Mouse (Mus musculus) liver, embryonic 14.5 days (tissue): ENCODE measurements around the gene Ptpn14. TPM values are rescaled to one million over a fixed set of nuclear protein-coding genes. Genes with fewer than 3 reads are reported as not detected.

Experiments
- ATAC-seq: fragments of 200-750 bp; cut with Nextera tagmentation; 2 replicates; pipeline ENCODE4 v1.8.0; 2017; ENCODE audit warnings: moderate number of reproducible peaks, mild to moderate bottlenecking, moderate library complexity; ENCODE audit not compliant: insufficient read depth
- DNase-seq, 3 experiments: peaks; one replicate each; pipeline ENCODE4 v3.0.0-alpha.2; 2012 to 2013; ENCODE audit warnings: low read depth in 3 of 3, low spot score in 3 of 3
- H3K27ac ChIP-seq: fragments of 300-500 bp; sonication (generic); 2 replicates; pipeline ENCODE4 v1.5.1; 2014; ENCODE audit warnings: moderate library complexity, mild to moderate bottlenecking, control low read depth, inconsistent platforms
- H3K27me3 ChIP-seq: fragments of 300-500 bp; sonication (generic); 2 replicates; pipeline ENCODE4 v1.6.1; 2014; ENCODE audit warnings: mild to moderate bottlenecking, low read length, moderate library complexity; ENCODE audit not compliant: control insufficient read depth, insufficient read depth
- H3K36me3 ChIP-seq: fragments of 300-500 bp; sonication (generic); replicated peaks from 2 replicates; pipeline ENCODE4 v1.6.1; 2014; ENCODE audit warnings: low read depth; ENCODE audit not compliant: control insufficient read depth, insufficient read depth
- H3K4me1 ChIP-seq, 2 experiments: fragments of 200-500 bp in 1 of 2; fragments of 300-500 bp in 1 of 2; sonication (generic) in 1 of 2; replicated peaks; 2 replicates each; pipeline ENCODE4 v1.6.1; 2012 to 2014; ENCODE audit warnings: antibody characterized with exemption in 1 of 2, inconsistent platforms in 1 of 2, low read length in 1 of 2; ENCODE audit not compliant: control insufficient read depth in 2 of 2, insufficient read depth in 2 of 2
- H3K4me2 ChIP-seq: fragments of 300-500 bp; sonication (generic); 2 replicates; pipeline ENCODE4 v1.6.1; 2014; ENCODE audit warnings: low read depth, mild to moderate bottlenecking, control low read depth, moderate library complexity
- H3K4me3 ChIP-seq, 2 experiments: fragments of 200-500 bp in 1 of 2; fragments of 300-500 bp in 1 of 2; sonication (generic) in 1 of 2; 2 replicates each; pipeline ENCODE4 v1.5.1; 2012 to 2014; ENCODE audit warnings: low read depth in 2 of 2, low read length in 2 of 2, mild to moderate bottlenecking in 2 of 2, control low read depth in 1 of 2, inconsistent platforms in 1 of 2, moderate library complexity in 1 of 2; ENCODE audit not compliant: insufficient read depth in 1 of 2
- H3K9ac ChIP-seq: fragments of 300-500 bp; sonication (generic); replicated peaks from 2 replicates; pipeline ENCODE4 v1.6.1; 2014; ENCODE audit warnings: mild to moderate bottlenecking, control low read depth, moderate library complexity
- H3K9me3 ChIP-seq: fragments of 300-500 bp; sonication (generic); 2 replicates; pipeline ENCODE4 v1.6.1; 2016; ENCODE audit warnings: low read length, mixed read lengths; ENCODE audit not compliant: control insufficient read depth
- CTCF ChIP-seq: IDR thresholded peaks from 2 replicates; pipeline ENCODE4 v1.5.1; 2016; ENCODE audit warnings: antibody characterized with exemption, low read depth, control low read depth
- EP300 ChIP-seq: IDR thresholded peaks from 2 replicates; pipeline ENCODE4 v1.6.1; 2016; ENCODE audit warnings: antibody characterized with exemption, low read depth
- WGBS: fragments of 180-500 bp; shearing (Covaris S2); extraction: QIAGEN DNeasy Blood & Tissue Kit; methylation state at CpG from one replicate; pipeline ENCODE4 v1.1.7; 2014; ENCODE audit not compliant: insufficient replicate concordance; 5-methylcytosine and 5-hydroxymethylcytosine counted together
- polyA plus RNA-seq, 2 experiments: library from polyadenylated mRNA; depleted of rRNA in 1 of 2; stranded (reverse) in 1 of 2; unstranded in 1 of 2; fragments of >200 nt; fragmentation: Nextera tagmentation in 1 of 2; extraction: Ambion mirVana in 1 of 2; gene quantifications; 2 replicates each; pipeline versions ENCODE4 v1.2.1 to v1.2.3; 2012 to 2014

Ptpn14 gene
- polyA plus RNA-seq (2012; rRNA removed) = 0.39 and 0.50 TPM in 2 replicates
- polyA plus RNA-seq (2014; fragmentation: Nextera tagmentation; extraction: Ambion mirVana) = 0.22 and 0.30 TPM in 2 replicates

DNA sequence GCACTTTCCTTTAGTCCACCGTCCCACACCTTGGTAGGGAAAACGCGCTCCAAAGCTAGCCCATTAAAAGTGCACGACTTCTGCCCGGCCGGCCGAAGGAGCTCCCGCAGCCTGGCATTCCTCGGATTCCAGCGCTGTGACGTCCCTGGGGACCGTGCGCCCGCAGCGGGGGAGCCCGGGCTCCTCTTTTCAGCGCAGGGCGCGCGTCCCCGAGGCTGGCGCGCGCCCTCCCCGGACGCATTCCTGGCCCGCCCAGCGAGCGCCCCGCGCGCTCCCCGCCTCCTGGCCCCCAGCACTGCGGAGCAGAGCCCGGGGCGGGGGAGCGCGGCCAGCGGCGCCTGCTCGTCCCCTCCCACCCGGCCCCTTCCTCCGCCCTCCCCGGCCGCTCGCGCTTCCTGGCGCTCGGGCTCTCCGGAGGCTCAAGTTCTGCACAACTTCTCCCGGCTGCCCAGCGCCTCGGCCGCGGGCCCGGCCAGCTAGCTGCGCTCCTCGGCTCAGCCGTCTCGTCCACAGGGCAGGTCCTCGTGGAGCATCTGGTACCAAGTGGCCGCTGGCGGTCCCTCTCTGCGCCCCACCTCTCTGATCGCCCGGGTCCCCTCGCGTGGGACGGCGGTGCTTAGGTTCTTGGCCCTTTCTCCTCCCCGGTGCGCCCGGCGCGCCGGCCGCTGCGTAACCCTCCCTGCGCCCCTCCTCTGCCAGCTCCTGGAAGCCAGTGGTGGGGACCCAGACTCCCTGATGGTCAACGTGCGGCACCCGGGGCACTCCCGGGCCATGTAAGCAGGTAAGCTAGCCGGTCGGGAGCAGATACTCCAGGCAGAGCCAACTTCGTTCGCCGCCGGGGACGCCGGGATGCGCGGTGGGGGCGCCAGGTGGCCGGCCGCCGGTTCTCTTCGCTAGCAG is at the start of gene Ptpn14:
Gene Ptpn14 (plus strand): TSS at position 385 of the 900 bp plus-strand sequence.
- TF ChIP-seq CTCF (no peak), EP300 (no peak)
- DNase-seq (no peak), ATAC-seq (peak; percentile 69)
- H3K27ac ChIP-seq = no peak within 1 kb of the TSS
- H3K4me2 ChIP-seq = peak within 1 kb of the TSS; percentile 53
- under 1% methylated on average over 97 of the region's 98 CpGs for WGBS
- H3K27me3 ChIP-seq = peaks cover 47% of the 10 kb centered on the region
- no peaks in the 10 kb centered on the region for H3K9me3 ChIP-seq
- H3K9ac ChIP-seq = no peak within 1 kb of the TSS
- H3K4me1 ChIP-seq = no peaks in the 10 kb centered on the region
- H3K4me3 ChIP-seq = peak within 1 kb of the TSS; percentile 47 to 55
- no peaks in the 10 kb centered on the region for H3K36me3 ChIP-seq

DNA sequence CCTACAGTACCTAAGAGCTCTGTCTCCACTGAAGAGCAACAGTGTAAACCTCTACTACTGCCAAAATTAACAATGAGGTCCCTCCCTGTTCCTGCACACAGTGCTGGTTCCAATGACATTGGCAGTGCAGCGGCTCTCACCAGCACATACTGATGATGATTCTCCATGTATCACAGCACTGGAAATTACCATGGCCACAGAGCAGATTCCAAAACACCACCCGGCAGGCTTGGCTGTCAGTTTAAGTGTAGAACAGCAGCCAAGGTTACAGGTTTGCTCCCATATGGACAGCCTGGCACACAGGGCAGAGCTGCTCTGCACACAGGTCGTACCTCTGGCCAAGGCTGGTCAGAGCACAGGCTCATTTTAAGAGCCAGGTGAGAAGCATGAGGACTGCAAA is 48.5 kb upstream of the Ptpn14 start:
- Histone ChIP-seq H3K4me3 (no peak overlapping the region), H3K4me2 (no peak overlapping the region), H3K4me1 (no peaks in the 10 kb centered on the region), H3K36me3 (peaks cover 89% of the 10 kb centered on the region), H3K27me3 (no peaks in the 10 kb centered on the region), H3K9me3 (no peaks in the 10 kb centered on the region), H3K27ac (no peak overlapping the region), H3K9ac (no peak overlapping the region)
- 86% methylated on average over 3 of the region's 3 CpGs for WGBS
- ATAC-seq = no peak
- no peak for DNase-seq
- TF ChIP-seq EP300 (no peak), CTCF (no peak)

DNA sequence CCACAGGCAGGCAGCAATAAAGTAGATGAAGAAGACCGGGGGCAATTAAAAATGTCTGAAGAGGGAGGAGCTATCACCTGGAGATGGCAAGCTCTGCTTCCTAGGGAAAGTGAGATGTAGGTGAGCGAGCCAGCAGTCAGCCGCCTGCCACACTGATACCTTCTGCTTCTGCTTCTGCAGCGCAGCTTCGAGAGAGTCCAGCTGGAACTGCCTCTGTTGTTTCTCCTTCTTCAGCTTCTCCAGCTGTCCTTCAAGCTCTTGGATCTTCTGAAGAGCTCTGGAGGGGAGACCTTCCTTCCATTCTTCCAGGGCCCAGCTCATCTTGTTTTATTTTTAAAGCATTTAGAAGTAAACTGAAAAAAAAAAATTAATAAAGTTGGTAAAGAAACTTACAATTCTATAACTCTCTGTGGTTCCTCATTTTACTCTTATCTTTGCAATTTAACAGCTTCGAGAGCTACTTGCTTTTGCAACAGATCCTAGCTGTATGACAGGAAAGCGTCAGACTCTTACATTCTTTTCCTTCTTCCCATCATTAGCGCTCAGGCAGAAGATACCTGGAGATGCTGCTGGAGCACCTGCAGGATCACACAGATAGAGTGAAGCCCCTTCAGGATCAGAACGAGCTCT is 43.2 kb upstream of the Ptpn14 start:
- Histone ChIP-seq H3K9me3 (no peaks in the 10 kb centered on the region), H3K4me2 (no peak overlapping the region), H3K4me1 (peaks cover 11 to 16% of the 10 kb centered on the region in 2 experiments), H3K4me3 (no peak overlapping the region), H3K27me3 (no peaks in the 10 kb centered on the region), H3K27ac (no peak overlapping the region), H3K9ac (no peak overlapping the region), H3K36me3 (peaks cover 58% of the 10 kb centered on the region)
- DNase-seq (no peak), ATAC-seq (no peak)
- TF ChIP-seq CTCF (no peak), EP300 (no peak)
- 90% methylated on average over 9 of the region's 9 CpGs for WGBS

- Histone ChIP-seq H3K4me1 (peaks cover 11 to 16% of the 10 kb centered on the region in 2 experiments), H3K9ac (peak overlapping the region; percentile 85), H3K4me3 (peak overlapping the region; percentile 70 to 90; a peak in 3 of 4 replicates), H3K9me3 (no peaks in the 10 kb centered on the region), H3K36me3 (peaks cover 47% of the 10 kb centered on the region), H3K27me3 (no peaks in the 10 kb centered on the region), H3K4me2 (peak overlapping the region; percentile 99), H3K27ac (no peak overlapping the region)
- TF ChIP-seq EP300 (no peak), CTCF (no peak)
- WGBS = 76% methylated on average over 6 of the region's 6 CpGs
- ATAC-seq (no peak), DNase-seq (no peak)
These were observed 42.0 kb upstream of the Ptpn14 start for GRCm38 (mm10) chr1:189686025-189686424.
